Mouse (Mus musculus) ES-E14 (cell line): Measurements from ENCODE around the gene Slc2a13.

Source experiments
- CHD2 ChIP-seq: IDR thresholded peaks from 2 replicates; pipeline ENCODE4 v1.6.1; 2014; ENCODE audit warnings: mild to moderate bottlenecking, low read depth, low read length, inconsistent platforms
- MAFK ChIP-seq: IDR thresholded peaks from 2 replicates; pipeline ENCODE4 v1.6.1; 2014; ENCODE audit warnings: mild to moderate bottlenecking, low read depth, low read length, inconsistent platforms; ENCODE audit not compliant: insufficient read depth

GRCm38 (mm10) chr15:91571981-91572380 is 1.1 kb downstream of the Slc2a13 start:
- TF ChIP-seq CHD2 (no peak), MAFK (no peak)
